Mouse (Mus musculus) ES-E14 (cell line): ENCODE measurements around the gene Polr2j. TPM values are rescaled to one million over a fixed set of nuclear protein-coding genes. Genes with fewer than 3 reads are reported as not detected.

Experiments
- DNase-seq: peaks from one replicate; pipeline ENCODE4 v3.0.0-alpha.2; 2013; ENCODE audit warnings: low read depth, low spot score
- H3K27ac ChIP-seq: 2 replicates; pipeline ENCODE4 v1.5.1; 2012; ENCODE audit warnings: low read depth, mild to moderate bottlenecking, low read length, moderate library complexity, mixed read lengths; ENCODE audit not compliant: poor library complexity, insufficient read depth, severe bottlenecking
- H3K36me3 ChIP-seq: 2 replicates; pipeline ENCODE4 v1.6.1; 2012; ENCODE audit warnings: mild to moderate bottlenecking, low read length, moderate library complexity, mixed read lengths; ENCODE audit not compliant: control insufficient read depth, poor library complexity, insufficient read depth, severe bottlenecking
- H3K4me1 ChIP-seq, 2 experiments: fragments of 150-350 bp in 1 of 2; sonication (generic) in 1 of 2; 2 replicates each; pipeline ENCODE4 v1.6.1; 2012; ENCODE audit warnings: low read length in 2 of 2, mild to moderate bottlenecking in 1 of 2, mixed read lengths in 1 of 2; ENCODE audit not compliant: control insufficient read depth in 2 of 2, insufficient read depth in 2 of 2, poor library complexity in 1 of 2
- H3K4me3 ChIP-seq, 2 experiments: fragments of 150-350 bp in 1 of 2; sonication (generic) in 1 of 2; 2 replicates each; pipeline ENCODE4 v1.5.1; 2012; ENCODE audit warnings: low read length in 2 of 2, low read depth in 1 of 2, mild to moderate bottlenecking in 1 of 2, mixed read lengths in 1 of 2; ENCODE audit not compliant: insufficient read depth in 1 of 2, poor library complexity in 1 of 2, severe bottlenecking in 1 of 2
- H3K9ac ChIP-seq: 2 replicates; pipeline ENCODE4 v1.6.1; 2012; ENCODE audit warnings: low read depth, mild to moderate bottlenecking, low read length, mixed read lengths; ENCODE audit not compliant: poor library complexity, insufficient read depth, severe bottlenecking
- H3K9me3 ChIP-seq: fragments of 150-350 bp; sonication (generic); 2 replicates; pipeline ENCODE4 v1.6.1; 2012; ENCODE audit warnings: low read depth, mild to moderate bottlenecking, low read length; ENCODE audit not compliant: control insufficient read depth, insufficient read depth
- CHD2 ChIP-seq: IDR thresholded peaks from 2 replicates; pipeline ENCODE4 v1.6.1; 2014; ENCODE audit warnings: mild to moderate bottlenecking, low read depth, low read length, inconsistent platforms
- HCFC1 ChIP-seq: IDR thresholded peaks from 2 replicates; pipeline ENCODE4 v1.6.1; 2012; ENCODE audit warnings: low read length, inconsistent platforms, borderline replicate concordance; ENCODE audit not compliant: insufficient read depth
- MAFK ChIP-seq: IDR thresholded peaks from 2 replicates; pipeline ENCODE4 v1.6.1; 2014; ENCODE audit warnings: mild to moderate bottlenecking, low read depth, low read length, inconsistent platforms; ENCODE audit not compliant: insufficient read depth
- ZC3H11A ChIP-seq: IDR thresholded peaks from 2 replicates; pipeline ENCODE4 v1.6.1; 2012; ENCODE audit warnings: low read depth, mild to moderate bottlenecking, inconsistent platforms, low read length, borderline replicate concordance
- ZNF384 ChIP-seq: IDR thresholded peaks from 2 replicates; pipeline ENCODE4 v1.6.1; 2012; ENCODE audit warnings: low read depth, low read length, inconsistent platforms
- in situ Hi-C, 2 experiments: fragments of 600-800 bp; cut with MboI; formaldehyde crosslinking; loops; one replicate each; pipeline ENCODE4 v1.15.1; 2025; ENCODE audit warnings: low sequenced_read_pairs in 2 of 2, inconsistent platforms in 1 of 2; ENCODE audit not compliant: unreplicated experiment in 2 of 2
- total RNA-seq: library from RNA; depleted of rRNA; stranded (reverse); fragments of 300-350 nt; gene quantifications from 2 replicates; pipeline ENCODE4 v1.2.3, GENCODE M21; 2012; rRNA removed

Polr2j gene
- total RNA-seq, 1 experiment = 195 TPM

- Histone ChIP-seq H3K4me1 (peaks cover 0 to 3% of the 10 kb centered on the region in 2 experiments; a peak in 1 of 4 replicates), H3K9ac (no peak overlapping the region), H3K27ac (no peak overlapping the region), H3K4me3 (peak overlapping the region in 1 of 2 experiments; percentile 67; a peak in 1 of 4 replicates), H3K36me3 (no peaks in the 10 kb centered on the region), H3K9me3 (no peaks in the 10 kb centered on the region)
- TF ChIP-seq ZC3H11A (no peak), HCFC1 (no peak), CHD2 (no peak), ZNF384 (no peak), MAFK (no peak)
- in situ Hi-C loops = no loop called here
- no peak for DNase-seq
Measured at GRCm38 (mm10) chr5:136171363-136172341, 55.2 kb downstream of the Polr2j start.

Other genes starting within 250 kb of the Polr2j start
- gene Hspb1, start 228.7 kb upstream of the Polr2j start, total RNA-seq = 630 and 878 TPM in 2 replicates
- 109 and 176 TPM in 2 replicates for gene Ywhag, start 182.0 kb upstream of the Polr2j start, total RNA-seq
- 10.9 and 11.0 TPM in 2 replicates for gene Ssc4d, start 142.1 kb upstream of the Polr2j start, total RNA-seq
- gene Zp3, start 136.5 kb upstream of the Polr2j start, total RNA-seq = 12.7 and 16.1 TPM in 2 replicates
- gene Dtx2, start 121.8 kb upstream of the Polr2j start, total RNA-seq = 26.7 and 28.3 TPM in 2 replicates
- gene Upk3b, start 78.1 kb upstream of the Polr2j start, total RNA-seq = 1.6 and 2.2 TPM in 2 replicates
- gene Upk3bl, start 62.1 kb upstream of the Polr2j start, total RNA-seq = 2.2 and 5.1 TPM in 2 replicates
- gene Rasa4, start 32.7 kb upstream of the Polr2j start, total RNA-seq = 17.4 and 21.7 TPM in 2 replicates
- gene Lrwd1, start 19.4 kb downstream of the Polr2j start, total RNA-seq = 74.7 and 89.7 TPM in 2 replicates
- 11.3 and 13.3 TPM in 2 replicates for gene Alkbh4, start 19.5 kb downstream of the Polr2j start, total RNA-seq
- gene Orai2, start 54.1 kb downstream of the Polr2j start, total RNA-seq = 2.9 and 4.8 TPM in 2 replicates
- gene Prkrip1, start 82.3 kb downstream of the Polr2j start, total RNA-seq = 39.1 and 52.8 TPM in 2 replicates
- 3.3 and 3.8 TPM in 2 replicates for gene Sh2b2, start 129.9 kb downstream of the Polr2j start, total RNA-seq